Mouse (Mus musculus): ENCODE data around the gene 4930544D05Rik. TPM values are rescaled to one million over a fixed set of nuclear protein-coding genes. Genes with fewer than 3 reads are reported as not detected.
A peak's percentile ranks its signal among the peaks of the same experiment; 100 is the strongest.

4930544D05Rik gene
- polyA plus RNA-seq, 1 experiment from 2014 or later, result not detected

DNA sequence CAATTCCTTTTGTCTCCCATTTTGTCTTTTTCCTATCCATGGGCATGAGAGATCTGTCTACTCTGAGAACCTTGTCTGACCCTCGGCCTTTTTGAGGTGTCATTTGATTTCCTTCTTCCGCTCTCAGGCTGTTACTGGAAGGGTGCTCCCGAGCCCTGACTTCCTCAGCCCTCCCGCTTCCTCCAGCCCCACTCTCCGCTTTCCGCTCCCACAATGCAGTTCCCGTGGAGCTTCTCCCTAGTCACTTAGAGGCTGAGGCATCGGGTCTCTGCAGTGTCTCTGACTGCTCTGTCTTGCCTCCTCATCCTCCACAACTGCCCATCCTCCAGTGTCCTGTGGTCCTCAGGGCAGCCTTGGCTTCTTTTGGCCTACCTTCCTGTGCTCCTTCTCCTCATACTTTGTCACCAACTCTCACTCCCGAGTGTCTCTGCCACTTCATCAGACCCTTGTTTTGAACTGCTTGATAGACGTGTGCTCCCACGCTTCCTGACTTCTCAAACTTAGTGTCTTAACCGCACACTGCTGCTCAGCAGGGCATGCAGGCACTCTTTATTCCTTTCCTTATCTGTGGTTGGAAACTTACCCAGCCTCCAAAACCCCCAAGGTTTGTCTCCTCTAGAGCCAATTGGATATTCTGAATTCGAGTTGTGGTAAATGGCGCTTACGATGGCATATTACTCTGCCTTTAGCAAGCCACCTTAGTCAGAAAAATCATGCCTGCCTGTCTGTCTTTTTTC, 21.2 kb upstream of the 4930544D05Rik start:
- Histone ChIP-seq H3K4me1 (ENCODE audit: control insufficient read depth, insufficient read depth, low read length) (peaks cover 6% of the 10 kb centered on the region; the same call in 1 of the 2 replicates), H3K36me3 (ENCODE audit: control insufficient read depth, insufficient read depth) (peaks cover 11% of the 10 kb centered on the region), H3K27ac (ENCODE audit: low read length) (no peak overlapping the region), H3K4me3 (ENCODE audit: low read length) (no peak overlapping the region), H3K9ac (ENCODE audit: low read length) (no peak overlapping the region), H3K27me3 (ENCODE audit: control insufficient read depth, insufficient read depth, low read length) (no peaks in the 10 kb centered on the region), H3K4me2 (ENCODE audit: low read depth, low read length) (no peak overlapping the region), H3K9me3 (replicated peaks; ENCODE audit: control insufficient read depth, low read length) (no peaks in the 10 kb centered on the region)
- ATAC-seq (replicated peaks; ENCODE audit: extremely low read depth, insufficient read depth, low FRiP score), result no peak
- WGBS, result 66% methylated on average over 15 of the region's 15 CpGs

DNA sequence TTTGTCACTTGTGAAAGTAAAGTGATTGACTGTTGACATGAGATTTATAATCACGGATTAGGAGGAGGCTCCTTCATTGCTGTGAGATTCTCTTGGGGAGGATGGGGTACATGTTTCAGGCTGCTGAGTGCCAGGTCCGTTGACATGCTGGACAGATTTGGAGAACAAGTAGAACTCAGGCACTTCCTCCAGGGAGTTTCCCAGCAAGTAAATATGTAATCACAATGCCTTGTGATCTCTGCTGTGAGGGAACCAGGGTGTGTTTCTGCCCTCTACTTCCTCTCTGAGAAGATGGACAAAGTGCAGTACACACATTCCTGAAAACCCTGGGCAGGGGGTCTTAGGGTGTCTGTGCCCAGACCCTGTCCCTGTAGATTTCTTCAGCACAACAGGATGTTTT, 20.0 kb upstream of the 4930544D05Rik start:
- no peaks in the 10 kb centered on the region for H3K27me3 ChIP-seq (ENCODE audit: control insufficient read depth, insufficient read depth, low read length)
- H3K9me3 ChIP-seq (replicated peaks; ENCODE audit: control insufficient read depth, low read length), result no peaks in the 10 kb centered on the region
- H3K4me1 ChIP-seq (ENCODE audit: control insufficient read depth, insufficient read depth, low read length), result peaks cover 6% of the 10 kb centered on the region; the same call in 1 of the 2 replicates
- peaks cover 13% of the 10 kb centered on the region for H3K36me3 ChIP-seq (ENCODE audit: control insufficient read depth, insufficient read depth)
- H3K9ac ChIP-seq (ENCODE audit: low read length), result 0 out of 2 replicates have a peak overlapping the region, but pooled peaks have one; percentile 35
- no peak overlapping the region for H3K4me2 ChIP-seq (ENCODE audit: low read depth, low read length)
- H3K4me3 ChIP-seq (ENCODE audit: low read length), result no peak overlapping the region
- ATAC-seq (replicated peaks; ENCODE audit: extremely low read depth, insufficient read depth, low FRiP score), result no peak
- H3K27ac ChIP-seq (ENCODE audit: low read length), result peak overlapping the region; percentile 34; the same call in 1 of the 2 replicates
- WGBS, result 47% methylated on average over 2 of the region's 2 CpGs

- Histone ChIP-seq H3K4me2 (ENCODE audit: low read depth, low read length) (no peak overlapping the region), H3K9ac (ENCODE audit: low read length) (0 out of 2 replicates have a peak overlapping the region, but pooled peaks have one; percentile 35), H3K9me3 (replicated peaks; ENCODE audit: control insufficient read depth, low read length) (no peaks in the 10 kb centered on the region), H3K36me3 (ENCODE audit: control insufficient read depth, insufficient read depth) (peaks cover 13% of the 10 kb centered on the region), H3K4me3 (ENCODE audit: low read length) (no peak overlapping the region), H3K4me1 (ENCODE audit: control insufficient read depth, insufficient read depth, low read length) (peaks cover 6% of the 10 kb centered on the region; the same call in 1 of the 2 replicates), H3K27me3 (ENCODE audit: control insufficient read depth, insufficient read depth, low read length) (no peaks in the 10 kb centered on the region), H3K27ac (ENCODE audit: low read length) (peak overlapping the region; percentile 34; the same call in 1 of the 2 replicates)
- WGBS, result 60% methylated on average over 4 of the region's 4 CpGs
- ATAC-seq (replicated peaks; ENCODE audit: extremely low read depth, insufficient read depth, low FRiP score), result no peak
Measured at GRCm38 (mm10) chr11:70596094-70596493, 19.6 kb upstream of the 4930544D05Rik start.

GRCm38 (mm10) chr11:70597301-70597700, 18.3 kb upstream of the 4930544D05Rik start:
- Histone ChIP-seq H3K27ac (ENCODE audit: low read length) (no peak overlapping the region), H3K27me3 (ENCODE audit: control insufficient read depth, insufficient read depth, low read length) (no peaks in the 10 kb centered on the region), H3K4me3 (ENCODE audit: low read length) (no peak overlapping the region), H3K4me2 (ENCODE audit: low read depth, low read length) (no peak overlapping the region), H3K4me1 (ENCODE audit: control insufficient read depth, insufficient read depth, low read length) (peaks cover 6% of the 10 kb centered on the region; the same call in 1 of the 2 replicates), H3K9ac (ENCODE audit: low read length) (no peak overlapping the region), H3K9me3 (replicated peaks; ENCODE audit: control insufficient read depth, low read length) (no peaks in the 10 kb centered on the region), H3K36me3 (ENCODE audit: control insufficient read depth, insufficient read depth) (peaks cover 13% of the 10 kb centered on the region)
- WGBS, result 75% methylated on average over 6 of the region's 6 CpGs
- ATAC-seq (replicated peaks; ENCODE audit: extremely low read depth, insufficient read depth, low FRiP score), result no peak

- Histone ChIP-seq H3K9me3 (replicated peaks; ENCODE audit: control insufficient read depth, low read length) (no peaks in the 10 kb centered on the region), H3K9ac (ENCODE audit: low read length) (no peak overlapping the region), H3K4me1 (ENCODE audit: control insufficient read depth, insufficient read depth, low read length) (peaks cover 6% of the 10 kb centered on the region; the same call in 1 of the 2 replicates), H3K36me3 (ENCODE audit: control insufficient read depth, insufficient read depth) (peaks cover 19% of the 10 kb centered on the region), H3K4me2 (ENCODE audit: low read depth, low read length) (no peak overlapping the region), H3K4me3 (ENCODE audit: low read length) (no peak overlapping the region), H3K27me3 (ENCODE audit: control insufficient read depth, insufficient read depth, low read length) (no peaks in the 10 kb centered on the region), H3K27ac (ENCODE audit: low read length) (no peak overlapping the region)
- no peak for ATAC-seq (replicated peaks; ENCODE audit: extremely low read depth, insufficient read depth, low FRiP score)
- WGBS, result 82% methylated on average over 9 of the region's 9 CpGs
Measured at GRCm38 (mm10) chr11:70598451-70598953, 17.1 kb upstream of the 4930544D05Rik start.

DNA sequence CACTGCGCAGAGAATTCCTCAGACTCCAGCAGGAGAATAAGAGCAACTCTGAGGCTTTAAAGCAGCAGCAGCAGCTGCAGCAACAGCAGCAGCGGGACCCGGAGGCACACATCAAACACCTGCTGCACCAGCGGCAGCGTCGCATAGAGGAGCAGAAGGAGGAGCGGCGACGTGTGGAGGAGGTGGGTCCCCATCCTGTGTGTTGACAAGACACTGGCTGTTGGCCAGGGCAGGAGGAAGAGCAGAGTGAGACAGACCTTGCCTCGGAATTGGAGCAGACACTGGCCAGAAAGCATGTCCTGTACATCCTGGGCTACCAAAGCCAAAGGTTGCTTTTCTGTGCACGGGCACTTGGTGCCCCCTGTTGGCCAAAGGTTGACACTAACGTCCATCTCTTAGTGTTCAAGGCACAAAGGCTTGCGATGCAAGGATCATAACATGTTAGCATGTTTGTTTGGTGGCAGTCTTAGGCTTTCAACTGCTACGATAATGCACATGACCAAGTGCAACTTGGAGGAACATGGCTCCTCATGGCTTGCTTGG, 10.6 kb upstream of the 4930544D05Rik start:
- 47% methylated on average over 14 of the region's 14 CpGs for WGBS
- no peak overlapping the region for H3K4me2 ChIP-seq (ENCODE audit: low read depth, low read length)
- H3K9ac ChIP-seq (ENCODE audit: low read length), result no peak overlapping the region
- no peaks in the 10 kb centered on the region for H3K4me1 ChIP-seq (ENCODE audit: control insufficient read depth, insufficient read depth, low read length)
- H3K27me3 ChIP-seq (ENCODE audit: control insufficient read depth, insufficient read depth, low read length), result no peaks in the 10 kb centered on the region
- peaks cover 48% of the 10 kb centered on the region for H3K36me3 ChIP-seq (ENCODE audit: control insufficient read depth, insufficient read depth)
- no peak overlapping the region for H3K4me3 ChIP-seq (ENCODE audit: low read length)
- ATAC-seq (replicated peaks; ENCODE audit: extremely low read depth, insufficient read depth, low FRiP score), result no peak
- H3K9me3 ChIP-seq (replicated peaks; ENCODE audit: control insufficient read depth, low read length), result no peaks in the 10 kb centered on the region
- H3K27ac ChIP-seq (ENCODE audit: low read length), result no peak overlapping the region

- Histone ChIP-seq H3K9me3 (replicated peaks; ENCODE audit: control insufficient read depth, low read length) (no peaks in the 10 kb centered on the region), H3K27me3 (ENCODE audit: control insufficient read depth, insufficient read depth, low read length) (no peaks in the 10 kb centered on the region), H3K4me3 (ENCODE audit: low read length) (no peak overlapping the region), H3K36me3 (ENCODE audit: control insufficient read depth, insufficient read depth) (peaks cover 56% of the 10 kb centered on the region), H3K27ac (ENCODE audit: low read length) (no peak overlapping the region), H3K9ac (ENCODE audit: low read length) (no peak overlapping the region), H3K4me1 (ENCODE audit: control insufficient read depth, insufficient read depth, low read length) (no peaks in the 10 kb centered on the region), H3K4me2 (ENCODE audit: low read depth, low read length) (no peak overlapping the region)
- WGBS, result 74% methylated on average over 12 of the region's 12 CpGs
- no peak for ATAC-seq (replicated peaks; ENCODE audit: extremely low read depth, insufficient read depth, low FRiP score)
Measured at GRCm38 (mm10) chr11:70606717-70607116, 8.9 kb upstream of the 4930544D05Rik start.

- no peaks in the 10 kb centered on the region for H3K9me3 ChIP-seq (replicated peaks; ENCODE audit: control insufficient read depth, low read length)
- H3K27me3 ChIP-seq (ENCODE audit: control insufficient read depth, insufficient read depth, low read length), result no peaks in the 10 kb centered on the region
- H3K4me1 ChIP-seq (ENCODE audit: control insufficient read depth, insufficient read depth, low read length), result no peaks in the 10 kb centered on the region
- no peak overlapping the region for H3K9ac ChIP-seq (ENCODE audit: low read length)
- no peak for ATAC-seq (replicated peaks; ENCODE audit: extremely low read depth, insufficient read depth, low FRiP score)
- 80% methylated on average over 9 of the region's 9 CpGs for WGBS
- no peak overlapping the region for H3K27ac ChIP-seq (ENCODE audit: low read length)
- peaks cover 62% of the 10 kb centered on the region for H3K36me3 ChIP-seq (ENCODE audit: control insufficient read depth, insufficient read depth)
- H3K4me2 ChIP-seq (ENCODE audit: low read depth, low read length), result no peak overlapping the region
- H3K4me3 ChIP-seq (ENCODE audit: low read length), result no peak overlapping the region
Measured at GRCm38 (mm10) chr11:70607611-70608010, 8.0 kb upstream of the 4930544D05Rik start.

Data from heart, embryonic 16.5 days (tissue).